Mouse (Mus musculus): ENCODE data around the gene Atp5c1. TPM values are rescaled to one million over a fixed set of nuclear protein-coding genes. Genes with fewer than 3 reads are reported as not detected.

Gene Atp5c1
- 474 and 504 TPM in 2 replicates for polyA plus RNA-seq (2014; fragmentation: Nextera tagmentation; extraction: Ambion mirVana)

GRCm38 (mm10) chr2:10080310-10081010, at the start of gene Atp5c1, which contains the start of gene Kin:
Atp5c1 (minus strand) TSS chr2:10080510.
Kin (plus strand) TSS chr2:10080593.
- H3K36me3 ChIP-seq (ENCODE audit: control insufficient read depth, insufficient read depth, low read length), result no peaks in the 10 kb centered on the region
- no peaks in the 10 kb centered on the region for H3K9me3 ChIP-seq (ENCODE audit: control insufficient read depth, low read length)
- H3K27me3 ChIP-seq (ENCODE audit: control insufficient read depth, insufficient read depth, low read length), result no peaks in the 10 kb centered on the region
- peak; percentile 95 for ATAC-seq (replicated peaks; ENCODE audit: low FRiP score)
- WGBS, result under 1% methylated on average over 61 of the region's 61 CpGs
- peak within 1 kb of the TSS; percentile 85 for H3K4me2 ChIP-seq (ENCODE audit: low read depth, low read length, severe bottlenecking)
- peak within 1 kb of the TSS; percentile 96 for H3K9ac ChIP-seq (ENCODE audit: low read length)
- DNase-seq (ENCODE audit: low spot score), result peak; percentile 98
- H3K27ac ChIP-seq (ENCODE audit: low read depth, low read length), result peak within 1 kb of the TSS; percentile 70
- H3K4me3 ChIP-seq (ENCODE audit: low read depth, low read length), result peak within 1 kb of the TSS; percentile 91
- peaks cover 11% of the 10 kb centered on the region; the same call in 1 of the 2 replicates for H3K4me1 ChIP-seq (replicated peaks; ENCODE audit: control insufficient read depth, insufficient read depth, low read length)

GRCm38 (mm10) chr2:10128571-10128970, 48.3 kb upstream of the Atp5c1 start:
- Histone ChIP-seq H3K4me3 (ENCODE audit: low read depth, low read length) (no peak overlapping the region), H3K36me3 (ENCODE audit: control insufficient read depth, insufficient read depth, low read length) (no peaks in the 10 kb centered on the region), H3K9me3 (ENCODE audit: control insufficient read depth, low read length) (no peaks in the 10 kb centered on the region), H3K4me1 (replicated peaks; ENCODE audit: control insufficient read depth, insufficient read depth, low read length) (no peaks in the 10 kb centered on the region), H3K9ac (ENCODE audit: low read length) (no peak overlapping the region), H3K4me2 (ENCODE audit: low read depth, low read length, severe bottlenecking) (no peak overlapping the region), H3K27ac (ENCODE audit: low read depth, low read length) (no peak overlapping the region), H3K27me3 (ENCODE audit: control insufficient read depth, insufficient read depth, low read length) (no peaks in the 10 kb centered on the region)
- ATAC-seq (replicated peaks; ENCODE audit: low FRiP score), result no peak
- WGBS, result 82% methylated on average over 4 of the region's 4 CpGs
- DNase-seq (ENCODE audit: low spot score), result no peak

GRCm38 (mm10) chr2:10127471-10127870, 47.2 kb upstream of the Atp5c1 start:
- no peaks in the 10 kb centered on the region for H3K36me3 ChIP-seq (ENCODE audit: control insufficient read depth, insufficient read depth, low read length)
- H3K4me3 ChIP-seq (ENCODE audit: low read depth, low read length), result no peak overlapping the region
- no peak overlapping the region for H3K27ac ChIP-seq (ENCODE audit: low read depth, low read length)
- WGBS, result 90% methylated on average over 5 of the region's 5 CpGs
- H3K27me3 ChIP-seq (ENCODE audit: control insufficient read depth, insufficient read depth, low read length), result no peaks in the 10 kb centered on the region
- ATAC-seq (replicated peaks; ENCODE audit: low FRiP score) (no peak), DNase-seq (ENCODE audit: low spot score) (no peak)
- H3K4me2 ChIP-seq (ENCODE audit: low read depth, low read length, severe bottlenecking), result no peak overlapping the region
- H3K9ac ChIP-seq (ENCODE audit: low read length), result no peak overlapping the region
- H3K4me1 ChIP-seq (replicated peaks; ENCODE audit: control insufficient read depth, insufficient read depth, low read length), result no peaks in the 10 kb centered on the region
- no peaks in the 10 kb centered on the region for H3K9me3 ChIP-seq (ENCODE audit: control insufficient read depth, low read length)

- 88% methylated on average over 4 of the region's 4 CpGs for WGBS
- no peak for DNase-seq (ENCODE audit: low spot score)
- no peaks in the 10 kb centered on the region for H3K9me3 ChIP-seq (ENCODE audit: control insufficient read depth, low read length)
- H3K27me3 ChIP-seq (ENCODE audit: control insufficient read depth, insufficient read depth, low read length), result no peaks in the 10 kb centered on the region
- H3K36me3 ChIP-seq (ENCODE audit: control insufficient read depth, insufficient read depth, low read length), result no peaks in the 10 kb centered on the region
- no peak for ATAC-seq (replicated peaks; ENCODE audit: low FRiP score)
- H3K4me3 ChIP-seq (ENCODE audit: low read depth, low read length), result no peak overlapping the region
- H3K4me1 ChIP-seq (replicated peaks; ENCODE audit: control insufficient read depth, insufficient read depth, low read length), result no peaks in the 10 kb centered on the region
- no peak overlapping the region for H3K27ac ChIP-seq (ENCODE audit: low read depth, low read length)
- H3K4me2 ChIP-seq (ENCODE audit: low read depth, low read length, severe bottlenecking), result no peak overlapping the region
- H3K9ac ChIP-seq (ENCODE audit: low read length), result no peak overlapping the region
Measured at GRCm38 (mm10) chr2:10126122-10126521, 45.8 kb upstream of the Atp5c1 start.

GRCm38 (mm10) chr2:10121826-10122225, 41.5 kb upstream of the Atp5c1 start:
- ATAC-seq (replicated peaks; ENCODE audit: low FRiP score) (no peak), DNase-seq (ENCODE audit: low spot score) (no peak)
- Histone ChIP-seq H3K4me2 (ENCODE audit: low read depth, low read length, severe bottlenecking) (no peak overlapping the region), H3K4me3 (ENCODE audit: low read depth, low read length) (no peak overlapping the region), H3K27ac (ENCODE audit: low read depth, low read length) (no peak overlapping the region), H3K4me1 (replicated peaks; ENCODE audit: control insufficient read depth, insufficient read depth, low read length) (no peaks in the 10 kb centered on the region), H3K9ac (ENCODE audit: low read length) (no peak overlapping the region), H3K9me3 (ENCODE audit: control insufficient read depth, low read length) (no peaks in the 10 kb centered on the region), H3K36me3 (ENCODE audit: control insufficient read depth, insufficient read depth, low read length) (no peaks in the 10 kb centered on the region), H3K27me3 (ENCODE audit: control insufficient read depth, insufficient read depth, low read length) (no peaks in the 10 kb centered on the region)
- WGBS, result 74% methylated on average over 3 of the region's 3 CpGs

- H3K4me3 ChIP-seq (ENCODE audit: low read depth, low read length), result no peak overlapping the region
- H3K27me3 ChIP-seq (ENCODE audit: control insufficient read depth, insufficient read depth, low read length), result no peaks in the 10 kb centered on the region
- no peaks in the 10 kb centered on the region for H3K9me3 ChIP-seq (ENCODE audit: control insufficient read depth, low read length)
- H3K36me3 ChIP-seq (ENCODE audit: control insufficient read depth, insufficient read depth, low read length), result no peaks in the 10 kb centered on the region
- DNase-seq (ENCODE audit: low spot score) (no peak), ATAC-seq (replicated peaks; ENCODE audit: low FRiP score) (no peak)
- 88% methylated on average over 8 of the region's 8 CpGs for WGBS
- H3K4me2 ChIP-seq (ENCODE audit: low read depth, low read length, severe bottlenecking), result no peak overlapping the region
- H3K4me1 ChIP-seq (replicated peaks; ENCODE audit: control insufficient read depth, insufficient read depth, low read length), result no peaks in the 10 kb centered on the region
- no peak overlapping the region for H3K27ac ChIP-seq (ENCODE audit: low read depth, low read length)
- H3K9ac ChIP-seq (ENCODE audit: low read length), result no peak overlapping the region
Measured at GRCm38 (mm10) chr2:10119276-10119675, 39.0 kb upstream of the Atp5c1 start.

GRCm38 (mm10) chr2:10118751-10119150, 38.4 kb upstream of the Atp5c1 start:
- no peak overlapping the region for H3K27ac ChIP-seq (ENCODE audit: low read depth, low read length)
- no peak overlapping the region for H3K4me2 ChIP-seq (ENCODE audit: low read depth, low read length, severe bottlenecking)
- no peaks in the 10 kb centered on the region for H3K9me3 ChIP-seq (ENCODE audit: control insufficient read depth, low read length)
- H3K4me3 ChIP-seq (ENCODE audit: low read depth, low read length), result no peak overlapping the region
- H3K4me1 ChIP-seq (replicated peaks; ENCODE audit: control insufficient read depth, insufficient read depth, low read length), result no peaks in the 10 kb centered on the region
- no peaks in the 10 kb centered on the region for H3K36me3 ChIP-seq (ENCODE audit: control insufficient read depth, insufficient read depth, low read length)
- DNase-seq (ENCODE audit: low spot score) (no peak), ATAC-seq (replicated peaks; ENCODE audit: low FRiP score) (no peak)
- H3K9ac ChIP-seq (ENCODE audit: low read length), result no peak overlapping the region
- no peaks in the 10 kb centered on the region for H3K27me3 ChIP-seq (ENCODE audit: control insufficient read depth, insufficient read depth, low read length)
- WGBS, result 76% methylated on average over 1 of the region's 1 CpGs

- no peak overlapping the region for H3K27ac ChIP-seq (ENCODE audit: low read depth, low read length)
- no peak for ATAC-seq (replicated peaks; ENCODE audit: low FRiP score)
- H3K4me2 ChIP-seq (ENCODE audit: low read depth, low read length, severe bottlenecking), result no peak overlapping the region
- H3K4me1 ChIP-seq (replicated peaks; ENCODE audit: control insufficient read depth, insufficient read depth, low read length), result no peaks in the 10 kb centered on the region
- H3K9ac ChIP-seq (ENCODE audit: low read length), result no peak overlapping the region
- no peaks in the 10 kb centered on the region for H3K9me3 ChIP-seq (ENCODE audit: control insufficient read depth, low read length)
- no peak for DNase-seq (ENCODE audit: low spot score)
- no peaks in the 10 kb centered on the region for H3K36me3 ChIP-seq (ENCODE audit: control insufficient read depth, insufficient read depth, low read length)
- 79% methylated on average over 6 of the region's 6 CpGs for WGBS
- H3K4me3 ChIP-seq (ENCODE audit: low read depth, low read length), result no peak overlapping the region
- H3K27me3 ChIP-seq (ENCODE audit: control insufficient read depth, insufficient read depth, low read length), result no peaks in the 10 kb centered on the region
Measured at GRCm38 (mm10) chr2:10108535-10109189, 28.4 kb upstream of the Atp5c1 start.
